Mouse (Mus musculus) naive thymus-derived CD4-positive, alpha-beta T cell, adult 2 months (primary cell): ENCODE measurements around the gene Olfr1314.

Experiments used
- DNase-seq: peaks from one replicate; pipeline ENCODE4 v3.0.0-alpha.2; 2011; ENCODE audit warnings: low read depth

Olfr1314 gene

DNA sequence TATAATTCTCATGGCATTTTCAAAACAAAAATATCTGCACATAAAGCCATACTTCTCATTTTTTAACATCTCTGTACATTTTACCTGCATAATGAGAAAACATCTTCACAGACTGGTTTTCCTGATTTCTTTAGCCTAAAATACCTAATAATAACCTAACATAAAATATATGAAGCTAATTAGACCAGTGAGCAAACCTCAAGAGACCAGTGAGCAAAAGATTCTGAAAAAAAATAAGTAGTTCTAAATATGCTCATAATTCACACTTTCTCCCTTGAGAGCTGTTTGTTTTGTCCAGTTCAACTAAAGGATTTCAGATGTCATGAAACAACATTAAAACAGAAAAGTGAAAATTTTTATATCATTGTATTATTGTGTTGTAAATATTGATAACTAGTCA lies at the start of gene Olfr1314:
Olfr1314 (minus strand) TSS at position 101 of the 400 bp plus-strand sequence.
- DNase-seq, result no peak

DNA sequence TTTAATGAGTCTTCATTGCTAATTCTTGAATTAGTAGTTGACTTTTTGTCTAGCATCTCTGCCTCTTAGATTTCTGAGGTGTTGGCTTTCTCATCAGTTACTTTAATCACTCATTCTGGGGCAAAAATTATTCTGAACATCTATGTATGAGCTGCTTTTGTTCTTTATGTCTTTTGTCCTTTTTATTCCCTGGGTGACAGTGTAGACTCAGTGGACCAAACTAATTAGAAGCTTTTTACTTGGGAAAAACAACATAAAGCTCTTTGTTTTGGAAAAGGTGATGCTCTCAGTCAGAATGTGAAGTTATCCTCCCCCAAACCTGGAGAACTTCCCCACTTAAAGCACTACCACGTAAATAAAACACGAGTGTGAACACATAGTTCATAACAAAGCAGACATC lies 43.4 kb upstream of the Olfr1314 start, which contains the start of gene Olfr1317:
Olfr1317 (plus strand) TSS at position 301 of the 400 bp plus-strand sequence.
- DNase-seq, result no peak

DNA sequence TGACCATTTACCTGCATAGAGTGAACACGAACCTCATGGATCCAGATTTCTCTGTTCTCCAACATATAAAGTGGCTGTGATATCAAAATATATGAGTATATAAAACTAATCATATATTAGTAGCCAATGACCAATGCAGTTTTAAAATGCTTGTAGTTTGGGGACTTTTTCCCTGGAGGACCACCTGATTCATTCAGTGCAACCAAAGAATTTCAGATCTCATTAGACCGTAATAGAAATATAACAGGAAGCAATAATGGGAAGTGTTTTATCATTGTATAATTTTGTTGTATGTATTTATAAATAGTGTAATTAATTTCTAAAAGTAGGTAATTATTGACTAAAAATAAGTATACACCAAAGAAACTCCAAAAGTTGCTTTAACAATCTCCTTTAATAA lies 38.3 kb upstream of the Olfr1314 start, which contains the start of gene Olfr1316:
Olfr1316 (minus strand) TSS at position 101 of the 400 bp plus-strand sequence.
- no peak for DNase-seq

DNA sequence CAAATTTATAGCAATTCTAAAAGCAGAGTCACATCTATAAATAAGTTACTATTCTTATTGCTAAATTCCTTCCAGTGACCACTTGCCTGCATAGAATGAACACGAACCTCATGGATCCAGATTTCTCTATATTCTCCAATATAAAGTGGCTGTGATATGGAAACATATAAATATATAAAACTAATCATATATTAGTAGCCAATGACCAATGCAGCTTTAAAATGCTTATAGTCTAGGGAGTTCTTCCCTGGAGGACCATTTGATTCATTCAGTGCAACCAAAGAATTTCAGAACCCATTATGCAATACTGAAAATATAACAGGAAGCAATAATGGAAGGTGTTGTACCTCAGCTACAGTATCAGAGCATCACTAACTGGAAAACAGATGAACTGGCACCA lies 18.8 kb upstream of the Olfr1314 start, which contains the start of gene Olfr1315-ps1:
Olfr1315-ps1 (minus strand) TSS at position 101 of the 400 bp plus-strand sequence.
- DNase-seq, result no peak

GRCm38 (mm10) chr2:112077743-112078142 lies 18.8 kb downstream of the Olfr1314 start, which contains the start of gene Olfr1313:
TSS of gene Olfr1313 (minus strand) at chr2:112077843.
- no peak for DNase-seq

- no peak for DNase-seq
These were observed 46.4 kb downstream of the Olfr1314 start, which contains the start of gene Olfr1312 for GRCm38 (mm10) chr2:112050138-112050537. TSS of gene Olfr1312 (minus strand) at chr2:112050238.
